Mouse (Mus musculus) stomach, postnatal 0 days (tissue): Measurements from ENCODE around the gene Nek7.

Experiments used
- CTCF ChIP-seq: IDR thresholded peaks from 2 replicates; pipeline ENCODE4 v1.5.1; 2016; ENCODE audit warnings: antibody characterized with exemption, low read depth, mild to moderate bottlenecking, moderate library complexity
- EP300 ChIP-seq: optimal IDR thresholded peaks from 2 replicates; pipeline ENCODE3; 2016; ENCODE audit warnings: antibody characterized with exemption

GRCm38 (mm10) chr1:138449476-138449851 lies 170.5 kb downstream of the Nek7 start:
- TF ChIP-seq CTCF (no peak), EP300 (no peak)
